Mouse (Mus musculus) erythroblast, embryonic 14.5 days (primary cell): ENCODE measurements around the gene Rab30.

Experiments used
- GATA1 ChIP-seq: IDR thresholded peaks from 2 replicates; pipeline ENCODE4 v1.6.1; 2012; ENCODE audit warnings: low read length, inconsistent platforms, mixed read lengths
- TAL1 ChIP-seq: IDR thresholded peaks from 3 replicates; pipeline ENCODE4 v1.6.1; 2012; ENCODE audit warnings: low read length, inconsistent platforms, mixed read lengths

GRCm38 (mm10) chr7:92820410-92820809 lies 79.0 kb downstream of the Rab30 start:
- TF ChIP-seq GATA1: no peak
- no peak for TF ChIP-seq TAL1
